Mouse (Mus musculus): ENCODE measurements around the gene Tspan11. TPM values are rescaled to one million over a fixed set of nuclear protein-coding genes. Genes with fewer than 3 reads are reported as not detected.
A peak's percentile ranks its signal among the peaks of the same experiment; 100 is the strongest.

Tspan11 gene
- 0.21 and 0.31 TPM in 2 replicates for polyA plus RNA-seq (2015; fragmentation: Nextera tagmentation; extraction: Ambion mirVana)

- 7% methylated on average over 36 of the region's 36 CpGs for WGBS (ENCODE audit: insufficient replicate concordance)
- peaks cover 39% of the 10 kb centered on the region for H3K27me3 ChIP-seq
- peak within 1 kb of the TSS; percentile 27 for H3K4me2 ChIP-seq
- peak within 1 kb of the TSS; percentile 10; the same call in 1 of the 2 replicates for H3K4me3 ChIP-seq (replicated peaks)
- no peaks in the 10 kb centered on the region; the same call in 1 of the 2 replicates for H3K4me1 ChIP-seq (replicated peaks)
- ATAC-seq (ENCODE audit: insufficient read depth): no peak
- no peak within 1 kb of the TSS for H3K27ac ChIP-seq (replicated peaks)
- no peak within 1 kb of the TSS for H3K9ac ChIP-seq
- no peaks in the 10 kb centered on the region for H3K36me3 ChIP-seq (replicated peaks)
- no peaks in the 10 kb centered on the region for H3K9me3 ChIP-seq (replicated peaks)
These were observed at the start of gene Tspan11 for GRCm38 (mm10) chr6:127887511-127888421. Tspan11 (plus strand) TSS chr6:127887589.

- 80% methylated on average over 4 of the region's 4 CpGs for WGBS (ENCODE audit: insufficient replicate concordance)
These were observed 49.5 kb upstream of the Tspan11 start for GRCm38 (mm10) chr6:127837910-127838309.

GRCm38 (mm10) chr6:127839538-127839937, 47.9 kb upstream of the Tspan11 start:
- Histone ChIP-seq H3K4me1 (replicated peaks) (no peaks in the 10 kb centered on the region), H3K4me2 (no peak overlapping the region), H3K27me3 (no peaks in the 10 kb centered on the region), H3K4me3 (replicated peaks) (no peak overlapping the region), H3K9me3 (replicated peaks) (no peaks in the 10 kb centered on the region), H3K27ac (replicated peaks) (no peak overlapping the region), H3K9ac (no peak overlapping the region), H3K36me3 (replicated peaks) (no peaks in the 10 kb centered on the region)
- 75% methylated on average over 2 of the region's 2 CpGs for WGBS (ENCODE audit: insufficient replicate concordance)
- ATAC-seq (ENCODE audit: insufficient read depth): no peak

More at GRCm38 (mm10) chr6:127837910-127838309, 49.5 kb upstream of the Tspan11 start:
- H3K9me3 ChIP-seq (replicated peaks): no peaks in the 10 kb centered on the region
- H3K4me3 ChIP-seq (replicated peaks): no peak overlapping the region
- no peak overlapping the region for H3K27ac ChIP-seq (replicated peaks)
- no peak for ATAC-seq (ENCODE audit: insufficient read depth)
- no peak overlapping the region for H3K9ac ChIP-seq
- H3K27me3 ChIP-seq: no peaks in the 10 kb centered on the region
- H3K36me3 ChIP-seq (replicated peaks): no peaks in the 10 kb centered on the region
- H3K4me2 ChIP-seq: no peak overlapping the region
- H3K4me1 ChIP-seq (replicated peaks): no peaks in the 10 kb centered on the region

GRCm38 (mm10) chr6:127840171-127840570, 47.2 kb upstream of the Tspan11 start:
- H3K4me3 ChIP-seq (replicated peaks): no peak overlapping the region
- H3K36me3 ChIP-seq (replicated peaks): no peaks in the 10 kb centered on the region
- H3K4me2 ChIP-seq: no peak overlapping the region
- no peaks in the 10 kb centered on the region for H3K4me1 ChIP-seq (replicated peaks)
- no peaks in the 10 kb centered on the region for H3K27me3 ChIP-seq
- no peak for ATAC-seq (ENCODE audit: insufficient read depth)
- H3K9ac ChIP-seq: no peak overlapping the region
- no peaks in the 10 kb centered on the region for H3K9me3 ChIP-seq (replicated peaks)
- no peak overlapping the region for H3K27ac ChIP-seq (replicated peaks)
- 71% methylated on average over 7 of the region's 7 CpGs for WGBS (ENCODE audit: insufficient replicate concordance)

- H3K9me3 ChIP-seq (replicated peaks): no peaks in the 10 kb centered on the region
- H3K27me3 ChIP-seq: no peaks in the 10 kb centered on the region
- no peak for ATAC-seq (ENCODE audit: insufficient read depth)
- 51% methylated on average over 7 of the region's 7 CpGs for WGBS (ENCODE audit: insufficient replicate concordance)
- no peak overlapping the region for H3K4me3 ChIP-seq (replicated peaks)
- no peaks in the 10 kb centered on the region for H3K36me3 ChIP-seq (replicated peaks)
- H3K4me2 ChIP-seq: no peak overlapping the region
- no peak overlapping the region for H3K27ac ChIP-seq (replicated peaks)
- H3K9ac ChIP-seq: no peak overlapping the region
- no peaks in the 10 kb centered on the region for H3K4me1 ChIP-seq (replicated peaks)
These were observed 46.1 kb upstream of the Tspan11 start for GRCm38 (mm10) chr6:127841326-127841725.

- 47% methylated on average over 6 of the region's 6 CpGs for WGBS (ENCODE audit: insufficient replicate concordance)
- no peak overlapping the region for H3K4me2 ChIP-seq
- H3K27me3 ChIP-seq: no peaks in the 10 kb centered on the region
- H3K9me3 ChIP-seq (replicated peaks): no peaks in the 10 kb centered on the region
- H3K9ac ChIP-seq: no peak overlapping the region
- H3K36me3 ChIP-seq (replicated peaks): no peaks in the 10 kb centered on the region
- H3K4me3 ChIP-seq (replicated peaks): no peak overlapping the region
- H3K27ac ChIP-seq (replicated peaks): no peak overlapping the region
- no peaks in the 10 kb centered on the region for H3K4me1 ChIP-seq (replicated peaks)
- ATAC-seq (ENCODE audit: insufficient read depth): no peak
These were observed 40.9 kb upstream of the Tspan11 start for GRCm38 (mm10) chr6:127846521-127846920.

GRCm38 (mm10) chr6:127849496-127849895, 37.9 kb upstream of the Tspan11 start:
- H3K9me3 ChIP-seq (replicated peaks): no peaks in the 10 kb centered on the region
- H3K9ac ChIP-seq: no peak overlapping the region
- H3K4me2 ChIP-seq: no peak overlapping the region
- no peaks in the 10 kb centered on the region for H3K36me3 ChIP-seq (replicated peaks)
- H3K4me1 ChIP-seq (replicated peaks): no peaks in the 10 kb centered on the region
- H3K4me3 ChIP-seq (replicated peaks): no peak overlapping the region
- H3K27ac ChIP-seq (replicated peaks): no peak overlapping the region
- ATAC-seq (ENCODE audit: insufficient read depth): no peak
- WGBS (ENCODE audit: insufficient replicate concordance): 53% methylated on average over 6 of the region's 6 CpGs
- H3K27me3 ChIP-seq: no peaks in the 10 kb centered on the region

- no peak overlapping the region for H3K27ac ChIP-seq (replicated peaks)
- no peaks in the 10 kb centered on the region for H3K9me3 ChIP-seq (replicated peaks)
- H3K4me2 ChIP-seq: no peak overlapping the region
- H3K36me3 ChIP-seq (replicated peaks): no peaks in the 10 kb centered on the region
- H3K4me3 ChIP-seq (replicated peaks): no peak overlapping the region
- 48% methylated on average over 4 of the region's 4 CpGs for WGBS (ENCODE audit: insufficient replicate concordance)
- no peaks in the 10 kb centered on the region for H3K4me1 ChIP-seq (replicated peaks)
- no peak overlapping the region for H3K9ac ChIP-seq
- no peak for ATAC-seq (ENCODE audit: insufficient read depth)
- H3K27me3 ChIP-seq: no peaks in the 10 kb centered on the region
These were observed 35.8 kb upstream of the Tspan11 start for GRCm38 (mm10) chr6:127851611-127852010.

GRCm38 (mm10) chr6:127853241-127853640, 34.1 kb upstream of the Tspan11 start:
- H3K4me3 ChIP-seq (replicated peaks): no peak overlapping the region
- no peaks in the 10 kb centered on the region for H3K4me1 ChIP-seq (replicated peaks)
- ATAC-seq (ENCODE audit: insufficient read depth): no peak
- H3K27me3 ChIP-seq: no peaks in the 10 kb centered on the region
- 75% methylated on average over 7 of the region's 7 CpGs for WGBS (ENCODE audit: insufficient replicate concordance)
- no peak overlapping the region for H3K9ac ChIP-seq
- H3K36me3 ChIP-seq (replicated peaks): no peaks in the 10 kb centered on the region
- H3K4me2 ChIP-seq: no peak overlapping the region
- no peaks in the 10 kb centered on the region for H3K9me3 ChIP-seq (replicated peaks)
- no peak overlapping the region for H3K27ac ChIP-seq (replicated peaks)

- H3K4me3 ChIP-seq (replicated peaks): no peak overlapping the region
- no peak overlapping the region for H3K4me2 ChIP-seq
These were observed 33.4 kb upstream of the Tspan11 start for GRCm38 (mm10) chr6:127853771-127854687.

GRCm38 (mm10) chr6:127854688-127855013, 32.7 kb upstream of the Tspan11 start:
- 67% methylated on average over 2 of the region's 2 CpGs for WGBS (ENCODE audit: insufficient replicate concordance)
- Histone ChIP-seq H3K4me2 (no peak overlapping the region), H3K4me1 (replicated peaks) (no peaks in the 10 kb centered on the region), H3K27me3 (no peaks in the 10 kb centered on the region), H3K36me3 (replicated peaks) (no peaks in the 10 kb centered on the region), H3K9me3 (replicated peaks) (no peaks in the 10 kb centered on the region), H3K9ac (no peak overlapping the region), H3K27ac (replicated peaks) (no peak overlapping the region), H3K4me3 (replicated peaks) (no peak overlapping the region)
- ATAC-seq (ENCODE audit: insufficient read depth): no peak

More at GRCm38 (mm10) chr6:127853771-127854687, 33.4 kb upstream of the Tspan11 start:
- 17% methylated on average over 16 of the region's 16 CpGs for WGBS (ENCODE audit: insufficient replicate concordance)
- Histone ChIP-seq H3K27me3 (no peaks in the 10 kb centered on the region), H3K36me3 (replicated peaks) (no peaks in the 10 kb centered on the region), H3K9ac (no peak overlapping the region), H3K9me3 (replicated peaks) (no peaks in the 10 kb centered on the region), H3K27ac (replicated peaks) (no peak overlapping the region), H3K4me1 (replicated peaks) (no peaks in the 10 kb centered on the region)
- no peak for ATAC-seq (ENCODE audit: insufficient read depth)
